Mouse (Mus musculus): ENCODE measurements at regions not wholly inside any gene's neighbourhood (a gene's known extent, or its start where the extent isn't known, plus 50 kb on each side); places are given as distances from the start of the nearest gene placed in this dataset.

DNA sequence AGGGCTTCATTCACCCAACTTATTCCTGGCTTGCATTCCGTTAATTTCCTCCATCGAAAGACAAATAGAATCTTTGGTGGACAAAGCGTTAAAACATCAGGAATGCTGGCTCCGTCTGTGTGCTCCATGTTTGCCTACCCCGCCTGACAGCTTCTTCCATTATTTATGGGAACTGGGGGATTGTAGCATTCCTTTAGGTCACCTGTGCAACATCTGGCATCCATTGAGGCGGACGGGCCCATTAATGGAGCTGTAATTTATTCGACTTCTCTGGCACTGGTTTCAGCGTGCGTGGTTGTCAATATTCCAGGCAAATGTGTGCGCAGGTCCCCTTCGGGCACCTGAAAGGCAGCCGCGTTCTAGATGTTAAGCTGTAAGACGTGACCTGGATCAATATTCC, 196.9 kb downstream of the Thbs2 start:
- DNase-seq: no peak

DNA sequence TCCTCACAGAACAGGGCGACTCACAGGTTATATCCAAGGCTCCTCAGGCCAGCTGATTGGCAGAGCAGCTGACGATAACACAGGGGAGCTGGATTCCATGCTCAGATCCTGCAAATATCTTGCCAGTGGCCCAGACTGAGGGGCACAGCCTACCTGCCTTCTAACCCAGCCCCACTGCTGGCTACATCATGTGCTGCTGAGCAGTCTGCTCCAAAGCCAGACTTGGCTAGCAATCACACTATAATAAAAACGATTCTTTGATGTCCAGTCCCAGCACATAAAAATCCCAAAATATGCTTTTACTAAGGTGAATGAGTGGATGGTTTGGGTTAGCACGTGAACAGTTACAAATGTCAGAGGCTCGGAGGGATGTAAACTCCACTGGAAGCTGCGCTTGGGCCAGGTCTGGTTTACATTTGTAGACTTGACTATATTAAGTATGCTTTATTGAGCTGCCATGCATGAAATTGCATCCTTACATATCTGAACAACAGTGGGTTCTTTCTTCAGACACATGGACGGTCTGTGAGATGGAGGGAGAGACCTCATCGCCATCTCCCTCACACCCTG, 200.2 kb downstream of the Thbs2 start:
- no peak for DNase-seq

DNA sequence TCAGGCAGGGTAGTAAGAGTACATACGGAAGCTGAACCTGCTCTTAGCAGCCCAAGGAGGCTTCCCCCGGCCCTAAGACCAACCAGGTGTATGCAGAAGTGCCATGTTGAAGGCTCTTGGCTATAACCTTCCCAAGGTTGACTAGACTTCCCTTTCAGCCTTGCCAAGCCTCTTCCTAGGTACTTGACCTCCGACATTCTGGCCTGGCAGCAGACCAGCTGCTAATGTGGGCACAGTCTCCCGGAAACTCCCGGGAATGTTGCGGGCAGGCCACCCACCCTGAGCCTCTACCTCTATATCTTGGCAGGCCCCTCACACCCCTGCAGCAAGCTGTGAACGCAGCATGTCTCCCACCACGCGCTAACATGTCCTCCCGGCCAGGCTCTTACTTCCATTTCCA, 201.1 kb downstream of the Thbs2 start:
- no peak for DNase-seq

DNA sequence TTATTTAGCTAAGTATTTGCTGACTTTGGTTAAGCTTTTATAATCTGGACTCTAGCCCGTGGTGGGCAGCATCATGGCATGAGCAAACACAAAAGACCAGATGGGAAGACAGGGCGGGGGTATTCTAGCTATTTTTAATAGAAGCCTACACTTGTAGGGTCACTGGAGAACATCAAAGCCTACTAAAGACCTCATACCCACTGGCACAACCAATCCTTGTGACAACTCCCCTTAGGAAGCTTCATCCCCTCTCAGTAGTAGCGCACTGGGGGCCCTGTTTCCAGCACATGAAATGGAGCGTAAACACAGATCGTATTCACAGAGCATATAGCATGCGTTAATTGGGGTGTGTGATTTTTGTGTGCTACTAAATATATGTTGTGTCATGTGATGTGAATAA, 202.4 kb downstream of the Smoc2 start:
- no peak for DNase-seq

DNA sequence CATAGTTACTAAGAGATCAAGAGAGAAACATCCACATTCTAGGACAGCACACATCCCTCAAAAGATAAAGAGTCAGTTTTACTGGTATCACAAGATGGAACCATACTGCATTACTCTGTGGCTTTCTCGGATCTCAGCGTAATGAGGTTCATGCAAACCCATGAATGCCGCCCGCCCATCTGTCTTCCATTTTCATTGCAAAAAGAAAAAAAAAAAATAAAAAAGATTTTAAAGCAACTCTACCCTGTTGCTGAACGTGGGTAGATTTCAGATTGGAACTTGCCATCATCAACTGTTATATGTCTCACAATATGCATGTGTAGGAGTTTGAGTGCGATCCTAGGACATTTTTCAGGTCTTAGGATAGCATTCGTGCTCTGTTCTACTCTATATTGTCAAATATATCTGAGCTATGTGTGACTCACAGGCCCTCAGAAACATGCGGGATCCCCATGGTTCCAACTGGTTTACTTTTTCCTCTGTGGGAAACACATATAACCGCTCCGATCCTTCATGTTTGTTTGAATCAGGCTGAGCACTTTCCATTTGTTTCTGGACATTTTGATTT, 199.7 kb downstream of the Smoc2 start:
- DNase-seq: no peak

DNA sequence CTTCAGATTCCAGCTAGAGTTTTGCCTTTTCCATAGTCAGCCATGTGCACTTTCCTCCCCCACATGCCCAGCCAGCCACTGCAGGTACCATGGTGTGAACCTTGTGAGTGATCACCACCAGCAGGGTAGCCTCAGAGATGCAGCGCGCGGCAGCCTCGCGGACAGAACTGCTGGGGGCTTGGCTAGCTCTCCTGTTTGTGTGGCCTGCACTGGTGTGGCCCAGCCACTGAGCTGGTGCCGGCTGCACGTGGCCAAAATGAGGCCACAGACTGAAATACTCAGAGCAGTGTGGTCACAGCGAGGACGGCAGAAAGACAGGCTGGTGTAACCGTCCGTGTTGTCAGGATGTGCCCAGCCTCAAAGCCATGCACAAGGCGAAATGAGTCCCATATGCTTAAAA, 197.4 kb downstream of the Smoc2 start:
- DNase-seq: no peak

DNA sequence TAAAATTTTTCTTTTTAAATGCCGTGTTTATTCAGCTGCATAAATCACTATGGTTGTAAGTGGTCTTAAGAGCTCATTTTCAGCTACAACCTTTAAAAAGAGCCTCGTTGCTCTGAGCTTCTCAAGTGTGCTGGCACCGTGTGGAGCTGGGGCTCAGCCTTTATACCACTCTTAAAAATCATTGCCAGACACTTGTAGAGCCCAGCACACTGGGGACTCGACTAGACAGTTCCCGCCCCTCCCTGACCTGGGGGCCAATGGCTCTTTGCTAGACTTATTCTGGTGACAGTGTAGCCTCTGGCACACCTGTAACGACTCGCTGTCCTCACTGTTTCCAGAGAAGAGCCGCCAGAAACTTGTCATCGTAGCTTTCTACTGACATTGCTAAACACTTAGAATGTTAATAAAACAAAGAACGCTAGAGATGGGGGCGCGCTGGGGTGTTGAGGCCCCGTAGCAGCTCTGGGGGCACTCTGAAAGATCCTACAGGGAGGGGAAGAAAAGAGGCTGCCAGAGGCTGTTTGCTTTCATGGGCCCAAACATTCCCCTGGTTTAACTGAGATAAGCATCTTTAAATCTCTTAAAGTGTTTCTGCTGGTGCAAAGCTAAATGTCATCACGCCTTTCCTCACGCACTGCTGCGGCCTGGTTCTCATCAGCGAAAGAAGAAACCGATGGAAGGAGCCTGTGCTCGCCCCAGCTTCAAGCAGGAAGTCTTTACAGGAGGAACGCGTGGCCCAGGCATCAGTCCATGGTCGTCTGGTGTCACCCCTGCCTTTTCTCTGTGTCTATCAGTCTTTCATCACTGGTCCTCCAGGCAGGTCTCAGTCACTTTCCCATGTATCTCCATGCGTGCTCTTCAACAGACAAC, 196.7 kb downstream of the Smoc2 start:
- DNase-seq: no peak

DNA sequence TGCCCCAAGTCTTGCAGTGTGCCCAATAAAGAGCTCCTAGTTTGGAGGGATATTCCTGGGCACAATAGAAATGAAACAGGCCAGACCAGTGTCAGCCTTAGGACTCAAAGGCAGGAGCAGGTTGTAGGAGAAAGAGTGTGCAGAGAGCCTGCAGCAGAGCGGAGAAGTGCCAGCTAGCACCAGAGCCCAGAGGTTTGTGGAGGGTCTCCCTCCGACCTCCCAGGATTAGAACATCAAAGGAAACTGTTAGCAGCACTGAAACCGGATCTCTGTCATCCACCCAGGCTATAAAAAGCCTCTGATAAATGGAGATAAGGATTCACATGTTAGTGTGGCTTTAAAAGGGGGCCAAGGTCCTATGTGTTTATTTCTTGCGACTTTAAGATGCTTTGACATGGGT, 196.0 kb downstream of the Smoc2 start:
- DNase-seq: no peak

DNA sequence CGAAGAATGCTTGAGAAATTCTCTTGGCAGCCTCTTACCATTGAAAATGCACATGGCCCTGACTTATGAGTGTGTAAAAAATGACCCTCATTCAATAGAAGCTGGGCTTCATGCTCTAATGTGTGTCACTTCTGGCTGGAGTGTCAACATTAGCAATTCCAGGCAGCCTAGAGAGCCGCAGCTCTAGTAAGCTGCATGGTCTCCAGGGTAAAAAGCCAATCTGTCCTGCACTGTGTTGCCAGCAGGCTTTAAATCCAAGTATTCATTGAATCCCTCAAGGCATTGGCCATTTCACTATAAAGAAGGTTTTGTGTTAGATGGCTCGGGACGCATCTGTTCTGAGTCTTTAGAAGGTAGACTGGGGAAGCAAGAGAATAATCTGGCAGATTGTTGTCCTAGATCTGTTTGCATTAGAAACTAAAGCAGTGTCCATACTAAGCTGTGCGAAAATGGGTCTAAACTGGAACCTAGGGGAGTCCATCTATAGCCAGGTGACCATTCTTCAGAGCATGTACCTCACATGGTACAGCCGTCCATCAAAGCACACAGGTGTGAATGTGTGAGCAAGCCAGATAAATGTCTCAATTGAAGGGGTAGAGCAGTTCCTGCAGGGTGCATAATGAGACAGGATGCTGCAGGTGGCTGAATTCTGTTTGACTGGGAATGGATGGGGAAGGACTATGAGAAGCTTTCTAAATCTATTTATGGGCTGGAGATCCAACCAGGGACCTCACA, 189.6 kb downstream of the Smoc2 start:
- no peak for DNase-seq

DNA sequence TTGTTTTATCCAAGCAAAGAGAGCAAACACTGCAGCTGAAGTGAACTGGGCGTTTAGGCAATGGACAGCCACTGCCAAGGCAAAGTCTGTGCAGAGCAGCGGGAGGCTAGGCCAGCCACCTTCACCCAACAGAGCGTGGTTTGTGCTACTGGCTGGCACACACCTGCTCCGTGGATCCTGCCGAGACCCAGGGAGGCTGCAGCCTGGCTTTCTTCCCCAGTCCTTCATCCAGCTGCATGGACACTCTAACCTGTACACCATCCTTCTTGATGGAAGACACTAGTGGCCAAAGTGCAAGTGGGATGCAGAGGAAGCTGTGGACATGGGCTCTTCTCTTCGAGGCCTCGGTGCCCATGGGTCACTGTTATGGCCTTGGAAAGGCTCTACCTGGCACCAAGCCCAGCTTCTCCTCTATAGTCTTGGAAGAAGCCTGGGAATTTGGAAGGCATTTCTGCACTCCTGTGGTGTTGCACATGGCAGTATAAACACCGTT, 176.0 kb downstream of the Smoc2 start:
- DNase-seq: peak; percentile 31
